ENCODE assay signal across 23 mouse cellular contexts in genomic region chr4:82362294-82362693, GRCm38 (mm10).
A peak's percentile ranks its signal among the peaks of the same experiment; 100 is the strongest.
DNase-seq lines count a peak whose midpoint lies in the region; ATAC-seq and TF ChIP-seq lines count a peak whose summit lies in the region.
"Had no signal": no experiment of that assay in that cellular context is flagged by ENCODE, and none has a peak within 500 bp of the region (broad histone marks: within the 10 kb centered on the region; RNA-seq: fewer than 3 reads in every experiment).

No protein-coding gene starts in this region.

- ATAC-seq in megakaryocyte, adult 5-6 weeks (ENCODE audit: poor library complexity, severe bottlenecking) = no peak
- ATAC-seq: CD4-positive, CD25-positive, alpha-beta regulatory T cell, adult 4 months; forebrain, embryonic 13.5 days; hindbrain, postnatal 0 days; intestine, embryonic 16.5 days had no signal

- peak; percentile 94 for DNase-seq in heart, adult 11 months
- DNase-seq in heart, postnatal 25 days (ENCODE audit: low spot score) = no peak
- DNase-seq in layer of hippocampus, adult 2 months (ENCODE audit: low spot score in 2 of 2) = no peak
- no peak for DNase-seq in layer of hippocampus, adult 9-11 months
- DNase-seq in retina, postnatal 1 day = peak; percentile 22
- no peak for DNase-seq in retina, embryonic 14.5 days (ENCODE audit: low spot score)
- DNase-seq in thymus, postnatal 0 days (ENCODE audit: low spot score) = no peak
- DNase-seq: adrenal gland, postnatal 14 days; cerebellum, adult 2 months; cerebellum, postnatal 25 days; kidney, adult 9 months; kidney, postnatal 25 days; liver, embryonic 13.5 days; right cerebral cortex, postnatal 4 days; thymus, postnatal 25 days had no signal

- no peak for TF ChIP-seq CTCF in layer of hippocampus, adult 2 months (conservative IDR thresholded peaks at IDR 0.05)

- H3K4me3 ChIP-seq in layer of hippocampus, adult 2 months = no peak overlapping the region
- H3K4me3 ChIP-seq: forebrain, embryonic 13.5 days; hindbrain, embryonic 10.5 days; limb, embryonic 13.5 days; liver, embryonic 13.5 days; midbrain, embryonic 12.5 days had no signal

- peak overlapping the region; percentile 61 for H3K27ac ChIP-seq in layer of hippocampus, adult 2 months
- H3K27ac ChIP-seq: hindbrain, embryonic 10.5 days; hindbrain, postnatal 0 days; limb, embryonic 13.5 days; liver, embryonic 13.5 days; midbrain, embryonic 12.5 days had no signal

- intact Hi-C loops in heart, postnatal 25 days (cut with DNase I) = loop anchor here (2.0 to 5.0 kb wide), 2 partner anchors 37 to 145 kb away; no protein-coding TSS in a partner anchor

Comparison
In these comparisons a context has a peak if more than half of its experiments do, and no peak if none do; other contexts are left out.
1. DNase-seq: peak in heart, adult 11 months (single experiment) and retina, postnatal 1 day (single experiment); none in heart, postnatal 25 days (single experiment), layer of hippocampus, adult 2 months (0 of 2), layer of hippocampus, adult 9-11 months (single experiment), retina, embryonic 14.5 days (single experiment) and thymus, postnatal 0 days (single experiment).